7 mouse cellular contexts compared by ENCODE assay signal in the genomic region with DNA sequence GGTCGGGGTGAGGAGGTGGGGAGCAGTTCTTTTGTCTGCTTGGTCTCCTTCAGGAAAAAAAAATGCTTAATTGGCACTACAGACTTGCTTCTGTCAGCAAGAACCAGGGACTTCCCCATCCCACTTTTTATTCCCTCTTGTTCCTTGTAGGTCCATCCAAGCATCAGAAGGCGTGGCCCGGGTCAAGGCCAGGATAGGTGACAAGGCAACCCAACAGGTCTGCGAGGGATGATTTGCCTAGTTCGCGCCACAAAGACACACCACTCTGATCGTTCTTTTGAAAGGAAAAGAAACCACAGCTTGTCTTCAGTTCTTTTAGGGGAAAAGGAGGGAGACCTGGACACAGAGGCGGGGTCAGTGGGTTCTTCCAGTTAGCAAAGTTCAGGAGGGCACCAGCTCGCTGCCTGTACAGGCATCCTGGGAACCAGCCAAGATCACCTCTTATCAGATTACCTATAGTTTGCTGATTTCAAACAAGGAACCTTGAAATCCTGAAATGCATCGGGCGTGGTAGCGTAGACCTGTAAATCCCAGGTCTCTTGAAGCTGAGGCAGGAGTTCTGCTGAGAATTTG. TPM values are rescaled to one million over a fixed set of nuclear protein-coding genes. Genes with fewer than 3 reads are reported as not detected.
DNase-seq lines count a peak whose midpoint lies in the region; ATAC-seq lines count a peak whose summit lies in the region.

No protein-coding gene starts in this region.

- H3K4me3 ChIP-seq in hindbrain, embryonic 12.5 days = peak overlapping the region; percentile 59
- H3K4me3 ChIP-seq in liver, embryonic 12.5 days = peak overlapping the region; percentile 48; the same call in 1 of the 2 replicates

- H3K36me3 ChIP-seq in hindbrain, embryonic 12.5 days = no peaks in the 10 kb centered on the region
- no peaks in the 10 kb centered on the region for H3K36me3 ChIP-seq in liver, embryonic 12.5 days

- H3K9ac ChIP-seq in hindbrain, embryonic 12.5 days = no peak overlapping the region
- H3K9ac ChIP-seq in liver, embryonic 12.5 days = no peak overlapping the region

- H3K27ac ChIP-seq in hindbrain, embryonic 12.5 days = no peak overlapping the region
- no peak overlapping the region for H3K27ac ChIP-seq in liver, embryonic 12.5 days

- DNase-seq in urinary bladder, adult 18-20 months (ENCODE audit: low spot score in 2 of 2) = peak; percentile 37 to 44
- no peak for DNase-seq in urinary bladder, postnatal 10 days (ENCODE audit: low spot score)
- DNase-seq in thymus, adult 18-20 months = no peak
- DNase-seq in cerebellum, postnatal 36 days = no peak
- no peak for DNase-seq in yolk sac, embryonic 10.5 days (ENCODE audit: low spot score)

- H3K9me3 ChIP-seq in hindbrain, embryonic 12.5 days (replicated peaks) = no peaks in the 10 kb centered on the region
- no peaks in the 10 kb centered on the region for H3K9me3 ChIP-seq in liver, embryonic 12.5 days (replicated peaks)

- peaks cover 35% of the 10 kb centered on the region for H3K27me3 ChIP-seq in hindbrain, embryonic 12.5 days
- peaks cover 40% of the 10 kb centered on the region for H3K27me3 ChIP-seq in liver, embryonic 12.5 days (replicated peaks)

- ATAC-seq in hindbrain, embryonic 12.5 days (ENCODE audit: low FRiP score) = no peak
- ATAC-seq in liver, embryonic 12.5 days = no peak

- WGBS in hindbrain, embryonic 12.5 days = 38% methylated on average over 12 of the region's 12 CpGs
- WGBS in liver, embryonic 12.5 days (ENCODE audit: insufficient replicate concordance) = 28% methylated on average over 12 of the region's 12 CpGs

- H3K4me1 ChIP-seq in hindbrain, embryonic 12.5 days = peaks cover 13% of the 10 kb centered on the region
- peaks cover 7% of the 10 kb centered on the region; the same call in 1 of the 2 replicates for H3K4me1 ChIP-seq in liver, embryonic 12.5 days

- peak overlapping the region; percentile 98 for H3K4me2 ChIP-seq in hindbrain, embryonic 12.5 days (replicated peaks)
- H3K4me2 ChIP-seq in liver, embryonic 12.5 days = peak overlapping the region; percentile 70

RNA-seq across cellular contexts. Expression of gene Slc35f2, which starts 0.5 kb away (rescaled TPM):
- 3.0 and 3.7 TPM in 2 replicates for polyA plus RNA-seq in hindbrain, embryonic 12.5 days (2016; fragmentation: Nextera tagmentation; extraction: Ambion mirVana)
- 0.52 and 0.67 TPM in 2 replicates for polyA plus RNA-seq in liver, embryonic 12.5 days (2016; fragmentation: Nextera tagmentation; extraction: Ambion mirVana)

Comparison
In these comparisons a context has a peak if more than half of its experiments do, and no peak if none do; other contexts are left out.
1. DNase-seq: peak in urinary bladder, adult 18-20 months (2 of 2); none in urinary bladder, postnatal 10 days (single experiment), thymus, adult 18-20 months (0 of 2), cerebellum, postnatal 36 days (0 of 2) and yolk sac, embryonic 10.5 days (single experiment).